Mouse (Mus musculus): ENCODE measurements around the gene Gm21394. TPM values are rescaled to one million over a fixed set of nuclear protein-coding genes. Genes with fewer than 3 reads are reported as not detected.

The Gm21394 gene
- not detected for polyA plus RNA-seq (2014; fragmentation: Illumina TruSeq; extraction: RNeasy Lipid Tissue Mini Kit (QIAGEN cat#74804); ENCODE audit: low read depth, low replicate concordance)

GRCm38 (mm10) chrY:84564807-84565206 lies at the start of gene Gm21394:
TSS of gene Gm21394 (minus strand) at chrY:84564907.

Other genes starting within 250 kb of the Gm21394 start
- gene Gm21409, start 181.8 kb upstream of the Gm21394 start, polyA plus RNA-seq (2014; fragmentation: Illumina TruSeq; extraction: RNeasy Lipid Tissue Mini Kit (QIAGEN cat#74804); ENCODE audit: low read depth, low replicate concordance), result not detected